Mouse (Mus musculus) T-helper 1 cell (primary cell): ENCODE measurements at regions not wholly inside any gene's neighbourhood (a gene's known extent, or its start where the extent isn't known, plus 50 kb on each side); places are given as distances from the start of the nearest gene placed in this dataset.

ENCODE experiments used
- in situ Hi-C: fragments of 300-600 bp; cut with MboI, MseI; formaldehyde crosslinking; loops from one replicate; pipeline ENCODE4 v1.15.1; 2025; ENCODE audit warnings: high pct_unique_total_duplicates

- in situ Hi-C loops: no loop called here
Observed at GRCm38 (mm10) chr4:31612825-31613514, 350.9 kb upstream of the Map3k7 start.

DNA sequence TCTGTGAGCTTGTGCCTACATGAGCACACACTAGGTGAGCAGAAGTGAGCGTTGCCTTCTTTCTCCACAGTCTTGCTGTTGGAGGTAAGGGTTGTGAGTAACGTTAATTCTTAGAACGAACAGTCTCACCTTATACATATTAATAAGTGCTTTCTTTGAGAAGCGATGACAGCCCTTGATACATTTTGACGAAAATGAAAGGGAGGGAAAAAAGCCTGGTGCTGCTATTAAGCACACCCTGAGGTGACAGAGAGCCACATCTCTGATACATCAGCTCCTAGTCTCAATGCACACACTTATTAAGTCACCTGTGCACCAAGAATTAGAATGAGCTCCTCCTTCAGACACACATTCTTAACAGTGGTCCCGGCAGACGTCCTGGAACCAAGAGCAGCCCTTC, 346.3 kb upstream of the Map3k7 start:
- in situ Hi-C loops: no loop called here

GRCm38 (mm10) chr4:31618026-31618425, 345.9 kb upstream of the Map3k7 start:
- in situ Hi-C loops: no loop called here

GRCm38 (mm10) chr4:31621205-31621604, 342.7 kb upstream of the Map3k7 start:
- in situ Hi-C loops: no loop called here

- in situ Hi-C loops: no loop called here
Observed at GRCm38 (mm10) chr4:31627053-31627452, 336.8 kb upstream of the Map3k7 start.

- in situ Hi-C loops: no loop called here
Observed at GRCm38 (mm10) chr4:31627777-31628176, 336.1 kb upstream of the Map3k7 start.

DNA sequence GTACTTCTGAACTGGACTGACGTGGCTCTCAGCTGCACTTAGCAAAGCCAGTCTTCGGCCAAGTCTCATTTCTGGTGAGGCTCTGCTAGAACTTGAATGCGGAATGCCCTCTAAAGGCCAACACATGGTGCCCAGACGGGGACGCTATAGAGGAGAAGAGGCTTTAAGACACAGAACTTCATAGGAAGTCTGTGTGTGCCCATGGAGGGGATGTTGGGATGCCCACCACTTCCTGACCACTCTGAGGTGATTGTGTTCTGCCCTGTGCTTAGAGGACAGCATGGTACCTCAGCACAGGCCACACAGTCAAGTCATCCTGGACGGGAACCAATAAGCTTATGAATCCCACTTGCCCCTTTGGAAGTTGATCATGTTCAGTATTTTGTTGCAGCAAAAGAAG, 325.3 kb upstream of the Map3k7 start:
- in situ Hi-C loops: no loop called here

- in situ Hi-C loops: no loop called here
Observed at GRCm38 (mm10) chr4:31642161-31642560, 321.7 kb upstream of the Map3k7 start.

- in situ Hi-C loops: no loop called here
Observed at GRCm38 (mm10) chr4:31642593-31643290, 321.2 kb upstream of the Map3k7 start.

DNA sequence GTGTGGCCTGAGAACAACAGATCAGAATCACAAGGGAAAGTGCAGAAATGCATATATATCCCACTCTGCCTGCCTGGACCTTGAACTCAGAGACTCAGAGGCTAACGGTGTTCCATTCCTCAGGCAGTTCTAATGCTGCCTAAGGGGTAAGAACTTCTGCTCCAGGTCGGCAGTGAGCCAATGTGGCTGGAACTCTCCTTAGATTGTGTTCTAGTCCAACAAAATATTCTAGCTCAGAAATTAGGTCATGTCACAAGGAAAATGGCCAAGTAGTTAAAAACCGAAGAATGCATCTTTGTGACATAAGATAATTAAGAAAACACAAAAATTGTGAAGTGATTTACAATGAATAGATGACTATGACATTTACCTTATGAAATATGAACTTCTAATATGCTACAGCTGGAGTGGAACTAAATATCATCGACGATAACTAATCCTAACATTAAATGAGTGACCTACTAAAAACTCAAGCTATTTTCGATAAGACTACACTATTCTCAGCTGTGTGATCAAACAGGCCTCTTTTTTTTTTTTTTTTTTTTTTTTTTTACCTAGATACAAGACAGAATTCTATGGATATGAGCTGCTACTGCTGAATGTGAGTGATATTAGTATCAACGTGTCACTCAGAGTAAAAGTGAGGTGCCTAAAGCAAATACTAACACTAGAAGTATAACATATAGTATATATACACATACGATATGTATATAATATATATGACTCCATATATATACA, 315.1 kb upstream of the Map3k7 start:
- in situ Hi-C loops: no loop called here

DNA sequence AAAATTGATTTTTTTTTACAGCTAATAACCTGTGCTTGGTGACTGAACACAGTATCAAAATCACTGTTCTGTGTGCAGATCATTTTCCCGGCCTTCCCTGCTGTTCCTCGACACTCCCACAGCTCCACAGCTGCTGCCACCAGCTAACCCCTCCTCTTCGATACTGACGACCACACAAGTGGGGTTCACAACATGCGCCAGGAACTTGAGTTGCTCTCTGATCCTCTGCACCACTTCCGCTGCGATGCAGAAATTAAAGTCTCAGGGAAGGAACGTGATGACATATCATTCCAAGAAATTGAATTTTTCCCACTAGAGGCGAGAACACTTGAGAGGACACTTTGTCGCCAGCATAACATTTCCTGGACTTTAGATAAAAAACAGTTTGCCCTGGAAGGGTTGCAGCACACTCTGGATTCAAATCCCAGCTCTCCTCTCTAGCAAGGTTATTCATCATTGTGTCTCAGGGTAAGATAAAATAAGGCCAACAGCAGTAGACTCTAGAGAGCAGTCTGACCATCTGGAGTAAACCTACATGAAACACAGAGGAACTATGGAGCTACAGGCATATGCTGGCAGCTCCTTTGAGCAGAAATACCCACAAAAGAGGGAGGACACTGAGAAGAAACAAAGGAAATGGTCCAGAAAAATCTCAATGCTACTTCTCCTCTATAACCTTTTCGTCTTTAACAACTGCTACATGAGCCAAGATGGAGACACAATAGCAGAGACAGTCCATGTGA, 308.4 kb upstream of the Map3k7 start:
- in situ Hi-C loops: no loop called here

GRCm38 (mm10) chr4:31656111-31656510, 307.8 kb upstream of the Map3k7 start:
- in situ Hi-C loops: no loop called here

- in situ Hi-C loops: no loop called here
Observed at GRCm38 (mm10) chr4:31658820-31659219, 305.1 kb upstream of the Map3k7 start.

GRCm38 (mm10) chr4:31660896-31661295, 303.0 kb upstream of the Map3k7 start:
- in situ Hi-C loops: no loop called here

GRCm38 (mm10) chr4:31671530-31672170, 292.2 kb upstream of the Map3k7 start:
- in situ Hi-C loops: no loop called here

- in situ Hi-C loops: no loop called here
Observed at GRCm38 (mm10) chr4:31672171-31672841, 291.6 kb upstream of the Map3k7 start.

- in situ Hi-C loops: no loop called here
Observed at GRCm38 (mm10) chr4:31672842-31673171, 291.1 kb upstream of the Map3k7 start.

DNA sequence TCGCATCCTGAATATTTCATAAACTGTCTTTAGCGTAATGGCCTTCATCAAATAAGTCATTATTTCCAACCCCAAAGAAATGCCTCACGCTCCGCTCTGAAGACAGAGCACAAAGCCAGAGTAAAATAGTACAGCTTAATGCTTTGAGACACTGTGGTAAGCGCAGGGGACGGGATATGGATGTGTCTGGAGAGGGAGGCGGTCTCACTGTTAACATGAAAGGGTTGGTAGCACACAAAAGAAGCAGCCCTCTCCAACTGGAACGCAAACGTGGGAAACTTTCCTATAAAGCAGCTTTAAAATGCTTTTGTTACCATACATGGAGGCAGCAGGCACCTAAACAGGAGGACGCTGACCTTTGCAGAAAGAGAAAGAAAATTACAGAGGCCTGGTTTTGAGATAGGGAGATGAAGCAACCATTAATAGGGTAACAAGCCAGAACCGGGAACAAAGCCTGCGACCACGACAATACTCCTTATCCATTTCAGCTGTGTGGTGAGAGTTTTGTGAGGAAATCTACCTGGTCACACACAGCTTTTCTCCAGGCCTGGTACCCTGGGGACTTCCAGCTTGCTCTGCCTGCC, 284.8 kb upstream of the Map3k7 start:
- in situ Hi-C loops: no loop called here

DNA sequence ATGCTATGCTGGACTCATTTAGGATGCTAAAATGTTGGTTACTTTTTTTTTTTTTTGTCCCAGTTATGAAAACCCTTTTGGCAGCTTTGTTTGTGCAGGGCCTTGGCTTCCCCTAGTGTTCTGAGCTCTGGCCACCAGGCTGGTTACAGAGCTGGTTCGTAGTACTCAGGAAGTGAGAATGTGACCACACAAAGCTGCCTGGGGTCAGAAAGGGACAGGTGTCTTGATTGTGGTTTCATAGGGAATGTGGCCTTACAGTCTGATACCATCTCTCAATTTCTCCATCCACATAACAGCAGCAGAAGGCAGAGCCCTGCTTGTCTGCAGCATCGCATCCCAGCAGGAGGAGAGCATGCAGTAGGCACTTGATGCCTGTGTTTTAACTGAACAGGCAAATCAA, 282.9 kb upstream of the Map3k7 start:
- in situ Hi-C loops: no loop called here

GRCm38 (mm10) chr4:31689083-31689482, 274.8 kb upstream of the Map3k7 start:
- in situ Hi-C loops: no loop called here
